Mouse (Mus musculus): ENCODE measurements around the gene Cenpu.

Cenpu gene

DNA sequence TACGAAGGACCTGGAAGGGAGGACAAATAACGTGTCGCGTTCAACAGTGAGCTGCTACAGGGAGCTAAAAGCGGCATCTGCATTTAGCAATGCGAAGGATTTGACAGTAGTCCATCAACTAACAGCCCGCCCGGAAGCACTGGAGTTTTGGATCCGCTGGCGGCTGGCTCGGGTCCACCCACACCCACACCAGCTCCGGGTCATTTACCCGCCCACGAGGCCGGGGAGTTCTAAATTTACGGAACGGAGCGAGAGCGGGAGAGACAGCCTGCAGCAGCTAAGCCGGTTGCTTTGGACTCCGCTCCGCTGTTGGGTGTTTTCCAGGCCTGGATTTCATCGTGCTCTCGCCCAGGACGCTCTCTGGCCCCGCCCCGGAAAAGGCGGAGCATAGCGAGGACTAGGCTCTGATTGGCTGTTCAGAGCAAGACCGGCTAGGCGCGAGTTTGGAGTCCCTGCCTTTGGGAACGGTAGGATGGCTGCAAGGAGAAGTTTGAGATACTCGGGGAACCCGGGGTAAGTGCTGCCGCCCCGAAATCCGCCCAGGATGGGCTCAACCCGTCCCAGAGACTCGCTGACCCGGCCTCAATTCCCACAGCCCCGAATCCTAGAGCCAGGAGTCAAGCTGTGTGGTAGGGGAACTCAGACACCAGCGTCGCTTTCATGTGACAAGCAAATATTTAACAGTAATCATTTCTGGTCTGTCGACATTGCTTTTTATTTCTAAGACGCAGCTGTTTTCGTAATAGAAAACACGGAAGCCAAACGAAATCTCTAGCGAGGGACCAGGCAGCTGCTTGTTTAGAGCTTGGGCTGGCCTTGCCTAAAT lies at the start of gene Cenpu:
Gene Cenpu (plus strand): TSS at position 414 of the 826 bp plus-strand sequence.
- ATAC-seq (ENCODE audit: low TSS enrichment), result peak; percentile 96

DNA sequence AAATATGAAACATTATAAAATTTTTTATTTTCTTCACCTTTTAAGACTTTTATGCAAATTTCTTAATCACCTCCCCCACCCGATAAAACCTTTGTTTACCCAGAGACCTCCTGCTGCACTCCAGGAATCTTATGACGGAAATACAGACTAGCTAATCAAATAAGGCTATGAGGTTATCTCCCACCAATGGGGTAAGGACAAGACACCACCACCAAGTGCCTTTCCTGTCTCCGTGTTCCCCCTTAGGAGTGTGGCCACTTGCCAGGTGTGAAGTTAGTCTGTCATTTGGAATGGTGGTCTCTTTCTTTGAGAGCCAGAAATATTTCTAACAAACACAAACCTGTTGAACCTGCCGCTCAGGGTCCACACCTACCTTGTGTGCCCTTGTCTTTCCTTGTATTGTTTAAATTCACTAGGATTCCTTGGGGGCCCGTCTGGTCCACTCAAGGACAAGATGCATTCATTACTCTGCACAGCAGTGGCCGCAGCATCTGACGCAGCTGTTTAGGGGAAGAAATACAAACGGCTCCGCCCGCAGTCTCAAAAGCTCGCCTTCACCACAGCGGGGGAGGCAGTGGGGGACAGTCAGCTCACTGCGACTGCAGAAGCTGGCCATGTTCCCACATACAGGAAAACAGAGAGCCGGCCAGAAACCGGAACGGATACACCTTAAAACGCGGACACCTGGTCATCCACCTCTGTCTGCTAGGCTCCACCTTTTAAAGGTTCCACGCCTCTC lies 49.3 kb upstream of the Cenpu start:
- no peak for ATAC-seq (ENCODE audit: low TSS enrichment)

GRCm38 (mm10) chr8:46503072-46503695 lies 48.6 kb upstream of the Cenpu start:
- ATAC-seq (ENCODE audit: low TSS enrichment), result no peak

GRCm38 (mm10) chr8:46504196-46504595 lies 47.6 kb upstream of the Cenpu start:
- no peak for ATAC-seq (ENCODE audit: low TSS enrichment)

DNA sequence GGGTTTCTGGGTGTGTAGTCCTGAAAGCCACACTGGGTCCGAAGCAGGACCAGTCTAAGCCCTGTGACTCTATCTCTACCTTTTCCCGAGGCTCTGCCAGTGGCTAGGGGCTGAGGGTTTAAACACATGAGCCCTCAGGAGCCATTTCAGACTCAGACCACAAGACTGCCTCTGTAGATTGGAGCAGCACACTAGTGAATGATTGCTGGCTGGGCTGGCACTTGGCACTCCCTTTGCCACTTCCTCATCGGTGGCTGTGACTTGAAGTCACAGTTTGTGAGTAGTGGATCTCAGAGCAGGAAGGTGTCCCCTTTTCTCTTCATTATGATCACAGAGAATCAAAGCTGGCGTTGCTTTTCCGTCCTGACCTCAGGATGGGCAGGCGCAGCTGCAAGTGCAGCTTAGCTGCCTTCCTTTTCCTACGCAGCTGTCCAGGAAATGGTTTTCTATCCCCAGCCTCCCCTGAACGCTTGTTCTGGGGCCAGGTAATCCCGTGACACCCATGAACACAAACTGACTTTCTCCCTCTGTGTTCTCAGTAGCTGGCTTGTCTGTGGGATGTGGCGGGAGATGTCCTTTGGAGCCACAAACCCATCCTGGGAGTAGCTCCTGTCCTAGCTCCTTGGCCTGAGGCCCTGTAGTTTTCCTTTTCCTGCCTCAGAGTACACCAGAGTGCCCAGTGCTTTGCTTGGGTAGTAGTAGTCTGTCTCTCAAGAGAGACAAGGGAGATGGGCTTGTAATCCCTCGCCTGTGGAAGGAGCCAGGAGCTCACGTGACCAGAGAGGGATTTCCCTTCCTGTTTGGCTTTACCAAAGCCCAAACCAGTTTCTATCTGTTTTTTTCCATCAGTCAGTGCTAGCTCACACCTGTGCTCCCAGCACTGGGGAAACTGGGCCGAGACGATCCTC lies 43.1 kb upstream of the Cenpu start:
- ATAC-seq (ENCODE audit: low TSS enrichment), result no peak; the same call in 1 of the 2 replicates

- no peak for ATAC-seq (ENCODE audit: low TSS enrichment)
These were observed 42.4 kb upstream of the Cenpu start for GRCm38 (mm10) chr8:46509474-46509873.

DNA sequence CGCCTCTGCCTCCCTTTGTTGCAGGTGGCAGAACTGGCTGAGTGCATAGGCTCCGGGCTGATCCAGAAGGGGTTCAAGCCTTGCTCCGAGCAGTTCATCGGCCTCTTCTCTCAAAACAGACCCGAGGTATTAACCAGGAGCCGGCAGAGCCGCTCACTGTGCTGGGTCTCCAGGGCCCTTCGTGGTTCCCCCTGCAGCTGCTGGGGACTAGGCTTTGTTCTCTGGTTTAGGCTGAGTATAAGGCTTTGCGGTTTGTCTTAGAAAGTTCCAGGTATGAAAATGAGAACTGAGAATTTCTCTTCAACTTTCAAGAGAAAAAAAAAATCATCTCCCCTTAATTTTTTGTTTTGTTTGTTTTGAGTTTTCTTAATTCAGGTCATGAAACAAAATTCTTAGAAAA lies 40.5 kb upstream of the Cenpu start:
- ATAC-seq (ENCODE audit: low TSS enrichment), result no peak

GRCm38 (mm10) chr8:46512538-46512937 lies 39.3 kb upstream of the Cenpu start:
- peak; percentile 50 for ATAC-seq (ENCODE audit: low TSS enrichment)

DNA sequence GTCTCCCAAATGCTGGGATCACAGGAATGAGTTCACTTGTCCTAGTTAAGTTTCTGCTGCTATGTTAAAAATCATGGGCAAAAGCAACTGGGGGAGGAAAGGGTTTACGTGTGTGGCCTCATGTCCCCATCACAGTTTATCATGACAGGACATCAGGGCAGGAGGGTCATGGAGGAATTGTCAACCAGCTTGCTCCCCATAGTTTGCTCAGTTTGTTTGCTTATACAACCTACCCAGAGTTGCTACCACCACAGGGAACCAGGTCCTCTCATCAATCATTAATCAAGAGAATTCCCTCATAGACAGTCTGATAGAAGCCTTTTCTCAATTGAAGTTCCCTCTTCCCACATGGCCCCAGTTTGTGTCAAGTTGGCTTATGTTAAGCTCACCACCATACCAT lies 37.8 kb upstream of the Cenpu start:
- no peak for ATAC-seq (ENCODE audit: low TSS enrichment)

DNA sequence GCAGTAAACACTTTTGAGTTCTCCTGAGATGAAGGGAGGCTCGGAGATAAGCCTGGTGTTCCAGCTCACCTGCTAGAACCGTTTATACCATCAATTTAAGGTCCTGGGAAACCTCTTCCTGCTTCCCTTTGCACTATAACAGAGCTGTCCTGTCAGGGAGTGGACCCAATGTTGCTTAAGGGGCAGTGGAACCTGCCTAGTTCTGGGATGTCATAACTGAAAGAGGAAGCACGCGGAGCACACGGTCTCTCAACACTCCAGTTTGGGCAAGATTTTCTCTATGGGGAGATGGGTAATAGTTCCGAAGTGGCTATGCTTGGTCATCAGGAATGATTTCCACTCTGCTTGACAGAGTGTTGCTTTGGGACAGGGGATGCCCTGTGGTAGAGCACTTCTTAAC lies 31.2 kb upstream of the Cenpu start:
- ATAC-seq (ENCODE audit: low TSS enrichment), result no peak

GRCm38 (mm10) chr8:46526098-46526497 lies 25.7 kb upstream of the Cenpu start:
- ATAC-seq (ENCODE audit: low TSS enrichment), result no peak

DNA sequence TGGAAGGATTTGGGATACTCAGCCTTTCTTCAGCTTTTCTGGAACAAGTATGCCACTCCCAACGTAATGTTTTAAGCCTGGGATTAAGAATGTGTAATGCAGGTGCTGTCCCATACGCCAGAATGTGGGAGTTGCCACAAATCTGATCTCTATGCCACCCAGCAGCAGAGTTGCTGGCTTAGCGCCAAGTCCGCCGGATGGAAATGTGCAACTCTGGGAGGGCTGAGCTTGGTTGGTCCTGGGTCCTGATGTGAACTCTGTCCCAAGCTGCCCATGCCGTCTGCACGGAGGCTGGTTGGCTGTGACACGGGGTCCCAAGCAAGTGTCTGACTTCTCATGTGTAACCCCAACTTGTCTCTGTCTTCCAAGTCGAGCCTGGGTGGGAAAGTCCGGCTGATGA lies 25.0 kb upstream of the Cenpu start:
- ATAC-seq (ENCODE audit: low TSS enrichment), result no peak

DNA sequence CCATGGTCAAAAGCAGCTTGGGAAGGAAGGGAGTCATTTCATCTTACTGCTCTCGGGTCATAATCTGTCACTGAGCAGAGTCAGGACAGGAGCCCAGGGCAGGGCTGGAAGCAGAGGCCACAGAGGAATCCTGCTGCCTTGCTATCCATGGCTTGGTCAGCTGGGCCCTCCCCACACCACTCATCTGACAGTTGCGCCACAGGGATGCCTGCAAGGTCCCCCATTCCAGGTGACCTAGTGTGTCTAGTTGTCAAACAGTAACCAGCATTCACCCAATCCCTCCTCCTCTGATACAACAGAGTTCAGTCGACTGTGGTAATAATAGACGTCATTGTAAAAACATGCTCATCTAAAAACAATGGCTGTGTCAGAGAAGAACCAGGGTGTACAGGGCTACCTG lies 22.3 kb upstream of the Cenpu start:
- ATAC-seq (ENCODE audit: low TSS enrichment), result no peak

GRCm38 (mm10) chr8:46530541-46530940 lies 21.3 kb upstream of the Cenpu start:
- ATAC-seq (ENCODE audit: low TSS enrichment), result no peak

GRCm38 (mm10) chr8:46533926-46534325 lies 17.9 kb upstream of the Cenpu start:
- ATAC-seq (ENCODE audit: low TSS enrichment), result no peak

DNA sequence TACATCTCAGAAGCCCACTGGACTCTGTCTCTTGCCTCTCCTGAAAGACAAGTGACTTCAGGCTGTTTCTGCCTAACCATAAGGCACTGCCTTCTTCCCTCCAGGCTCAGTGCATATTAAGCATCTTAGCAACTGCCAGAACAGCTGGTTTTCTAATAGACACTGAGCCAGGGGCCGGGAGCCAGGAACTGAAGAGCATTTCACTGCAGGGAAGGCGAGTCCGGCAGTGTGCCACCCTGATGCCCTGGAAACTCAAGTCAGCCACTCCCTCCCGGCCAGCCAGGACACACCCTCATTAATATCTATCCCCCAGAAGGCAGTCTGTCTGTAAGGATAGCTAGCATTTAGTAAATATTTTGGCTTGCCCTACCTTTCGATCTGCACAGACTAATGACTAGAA lies 12.1 kb upstream of the Cenpu start:
- peak; percentile 22; the same call in 1 of the 2 replicates for ATAC-seq (ENCODE audit: low TSS enrichment)

DNA sequence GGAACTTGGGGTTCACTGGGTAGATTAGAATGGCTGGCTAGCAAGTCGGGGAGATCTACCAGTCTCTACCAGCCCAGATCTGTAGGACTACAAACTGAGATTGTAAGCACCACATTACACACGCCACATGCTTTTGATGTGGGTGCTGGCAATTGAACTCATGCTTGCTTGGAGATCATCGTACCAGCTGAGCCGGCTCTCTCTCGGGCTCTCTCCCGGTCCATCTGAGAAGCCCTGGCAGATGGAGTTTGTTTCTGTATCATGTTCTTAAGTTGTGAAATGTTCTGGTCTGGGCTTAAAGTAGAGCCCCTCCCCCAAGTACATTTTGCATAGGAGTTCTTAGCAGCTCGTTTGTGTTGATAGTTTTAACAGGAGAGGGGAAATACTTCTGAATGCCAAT lies 8.6 kb upstream of the Cenpu start:
- ATAC-seq (ENCODE audit: low TSS enrichment), result no peak

DNA sequence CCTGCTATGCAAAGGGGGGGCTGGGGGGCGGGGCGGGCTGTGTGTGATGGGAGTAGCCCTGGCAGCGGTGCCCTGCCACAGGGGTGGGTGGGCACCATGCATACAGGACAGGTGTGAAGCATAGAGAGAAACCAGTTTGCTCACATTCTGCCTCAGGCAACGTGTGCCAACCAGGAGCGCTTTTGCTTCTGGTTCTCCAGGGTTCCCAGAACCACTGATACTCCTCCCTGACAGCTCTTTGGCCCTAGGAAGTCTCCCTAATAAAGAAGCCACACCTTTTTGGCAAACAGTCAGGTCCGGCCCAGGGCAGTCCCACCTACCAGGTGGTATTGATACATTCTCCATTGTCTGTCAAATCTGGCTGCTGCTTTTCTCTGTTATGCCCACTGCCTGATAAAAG lies 8.2 kb upstream of the Cenpu start:
- no peak for ATAC-seq (ENCODE audit: low TSS enrichment)

GRCm38 (mm10) chr8:46545854-46546253 lies 6.0 kb upstream of the Cenpu start:
- no peak for ATAC-seq (ENCODE audit: low TSS enrichment)

DNA sequence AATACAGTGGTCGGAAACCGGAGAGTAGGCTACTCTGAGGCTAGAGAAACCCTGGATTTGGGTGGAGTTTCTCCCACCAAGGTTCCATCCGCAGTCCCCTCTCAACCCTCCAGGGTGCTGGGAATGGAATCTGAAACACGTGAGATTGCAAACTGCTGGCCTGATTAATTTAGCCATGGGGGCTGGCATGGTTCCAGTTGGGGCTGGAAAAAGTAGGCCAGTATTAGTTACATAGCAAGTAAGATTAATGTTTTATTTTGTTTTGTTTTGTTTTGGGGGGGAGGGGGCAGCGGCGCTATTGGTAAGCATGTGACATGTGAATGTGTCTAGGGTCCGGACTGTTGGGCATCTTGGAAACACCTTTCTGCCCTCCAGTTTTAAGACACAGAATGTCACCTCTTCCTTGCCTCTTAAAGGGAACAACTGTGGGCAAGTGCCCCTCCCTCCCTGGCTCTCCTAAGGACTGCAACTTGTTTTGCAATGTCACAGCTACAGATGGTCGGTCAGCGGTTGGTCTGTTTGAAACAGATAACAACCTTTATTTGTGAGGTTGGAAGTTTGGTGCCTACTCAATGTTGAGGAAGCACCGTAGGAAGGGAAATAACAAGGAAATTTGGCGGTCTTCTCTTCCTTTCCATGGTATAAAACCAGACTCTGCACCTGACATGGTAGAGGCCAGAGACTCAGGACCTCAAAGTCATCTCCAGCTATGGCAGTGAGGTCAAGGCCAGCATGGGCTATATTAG lies 5.2 kb upstream of the Cenpu start:
- no peak for ATAC-seq (ENCODE audit: low TSS enrichment)

GRCm38 (mm10) chr8:46547245-46547644 lies 4.6 kb upstream of the Cenpu start:
- ATAC-seq (ENCODE audit: low TSS enrichment), result 0 out of 2 replicates have a peak, but pooled peaks have one; percentile 38

Data from frontal cortex, adult (tissue).